Mouse (Mus musculus) embryonic facial prominence, embryonic 15.5 days (tissue): Measurements from ENCODE around the gene Cnksr1. TPM values are rescaled to one million over a fixed set of nuclear protein-coding genes. Genes with fewer than 3 reads are reported as not detected.

Experiments used
- ATAC-seq: fragments of 200-750 bp; cut with Nextera tagmentation; 2 replicates; pipeline ENCODE4 v1.8.0; 2017; ENCODE audit warnings: low read depth, moderate TSS enrichment; ENCODE audit not compliant: insufficient number of reproducible peaks, low FRiP score, low TSS enrichment
- H3K27ac ChIP-seq: fragments of 300-500 bp; sonication (generic); replicated peaks from 2 replicates; pipeline ENCODE4 v1.5.1; 2015; ENCODE audit warnings: mild to moderate bottlenecking, inconsistent platforms
- H3K27me3 ChIP-seq: fragments of 300-500 bp; sonication (generic); 2 replicates; pipeline ENCODE4 v1.6.1; 2015; ENCODE audit warnings: inconsistent platforms
- H3K36me3 ChIP-seq: fragments of 300-500 bp; sonication (generic); 2 replicates; pipeline ENCODE4 v1.6.1; 2015; ENCODE audit warnings: mild to moderate bottlenecking, inconsistent platforms
- H3K4me1 ChIP-seq: fragments of 300-500 bp; sonication (generic); 2 replicates; pipeline ENCODE4 v1.6.1; 2015; ENCODE audit warnings: inconsistent platforms
- H3K4me2 ChIP-seq: fragments of 300-500 bp; sonication (generic); replicated peaks from 2 replicates; pipeline ENCODE4 v1.6.1; 2015; ENCODE audit warnings: mild to moderate bottlenecking, inconsistent platforms
- H3K4me3 ChIP-seq: fragments of 300-500 bp; sonication (generic); replicated peaks from 2 replicates; pipeline ENCODE4 v1.5.1; 2015; ENCODE audit warnings: mild to moderate bottlenecking, inconsistent platforms
- H3K9ac ChIP-seq: fragments of 300-500 bp; sonication (generic); 2 replicates; pipeline ENCODE4 v1.6.1; 2015; ENCODE audit warnings: inconsistent platforms
- H3K9me3 ChIP-seq: fragments of 300-500 bp; sonication (generic); replicated peaks from 2 replicates; pipeline ENCODE4 v1.6.1; 2016; ENCODE audit warnings: inconsistent platforms
- whole genome bisulfite sequencing: fragments of 180-500 bp; shearing (Covaris S2); methylation state at CpG from one replicate; pipeline ENCODE4 v1.1.7; 2015; 5-methylcytosine and 5-hydroxymethylcytosine counted together
- polyA plus RNA-seq: library from polyadenylated mRNA; unstranded; fragments of >200 nt; fragmentation: Nextera tagmentation; extraction: Ambion mirVana; gene quantifications from 2 replicates; pipeline ENCODE4 v1.2.1, GENCODE M21; 2015

Gene Cnksr1
- polyA plus RNA-seq, 1 experiment from 2014 or later, result 6.7 TPM

GRCm38 (mm10) chr4:134265860-134266585 is 27.8 kb upstream of the Cnksr1 start:
- Histone ChIP-seq H3K27ac (no peak overlapping the region), H3K4me3 (no peak overlapping the region), H3K9me3 (no peaks in the 10 kb centered on the region), H3K4me1 (no peaks in the 10 kb centered on the region), H3K27me3 (no peaks in the 10 kb centered on the region), H3K36me3 (no peaks in the 10 kb centered on the region), H3K4me2 (no peak overlapping the region), H3K9ac (no peak overlapping the region)
- 47% methylated on average over 9 of the region's 9 CpGs for WGBS
- ATAC-seq, result no peak

DNA sequence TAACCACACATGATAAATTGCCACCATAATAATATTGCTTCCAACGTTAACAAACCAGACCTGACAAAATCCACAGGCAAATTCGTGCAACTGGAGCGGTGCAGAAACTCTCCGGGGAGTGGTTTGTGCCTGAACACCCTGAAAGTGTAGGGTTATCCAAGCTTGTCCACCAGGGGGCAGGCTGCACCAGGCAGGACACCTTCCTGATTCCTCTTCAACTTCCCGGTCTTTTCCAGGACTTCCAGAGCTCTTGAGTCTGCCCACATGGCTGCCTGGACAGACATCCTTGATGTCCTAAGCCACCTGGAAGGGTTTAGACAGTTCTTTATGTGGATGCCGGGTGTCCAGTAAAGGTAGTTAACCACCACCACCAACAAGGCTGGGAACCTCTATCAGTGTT is 25.0 kb upstream of the Cnksr1 start:
- ATAC-seq, result no peak
- WGBS, result 30% methylated on average over 6 of the region's 6 CpGs
- Histone ChIP-seq H3K4me1 (no peaks in the 10 kb centered on the region), H3K9me3 (no peaks in the 10 kb centered on the region), H3K27me3 (no peaks in the 10 kb centered on the region), H3K27ac (no peak overlapping the region), H3K36me3 (no peaks in the 10 kb centered on the region), H3K4me2 (no peak overlapping the region), H3K9ac (no peak overlapping the region), H3K4me3 (no peak overlapping the region)

DNA sequence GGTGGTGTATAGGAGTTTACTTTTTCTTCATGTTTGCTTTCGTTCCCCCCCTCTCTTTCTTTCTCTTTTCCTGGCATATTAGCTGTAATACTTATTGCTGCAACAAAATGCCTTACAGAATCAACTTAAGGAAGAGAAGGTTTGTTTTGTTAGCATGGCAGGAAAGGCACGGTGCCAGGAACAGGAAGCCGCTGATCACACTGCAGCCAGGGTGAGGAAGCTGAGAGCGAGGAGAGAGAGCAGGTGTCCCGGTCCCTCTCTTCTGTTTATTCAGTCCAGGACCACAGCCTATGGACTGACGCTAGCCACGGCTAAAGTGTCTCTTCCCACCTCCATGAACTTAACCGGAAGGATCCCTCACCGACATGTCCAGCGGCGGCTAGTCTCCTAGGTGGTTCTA is 20.2 kb upstream of the Cnksr1 start:
- Histone ChIP-seq H3K27ac (no peak overlapping the region), H3K4me1 (peaks cover 36% of the 10 kb centered on the region), H3K27me3 (peaks cover 30% of the 10 kb centered on the region), H3K9ac (no peak overlapping the region), H3K4me3 (no peak overlapping the region), H3K9me3 (no peaks in the 10 kb centered on the region), H3K36me3 (no peaks in the 10 kb centered on the region), H3K4me2 (no peak overlapping the region)
- ATAC-seq, result no peak
- 58% methylated on average over 11 of the region's 11 CpGs for WGBS

DNA sequence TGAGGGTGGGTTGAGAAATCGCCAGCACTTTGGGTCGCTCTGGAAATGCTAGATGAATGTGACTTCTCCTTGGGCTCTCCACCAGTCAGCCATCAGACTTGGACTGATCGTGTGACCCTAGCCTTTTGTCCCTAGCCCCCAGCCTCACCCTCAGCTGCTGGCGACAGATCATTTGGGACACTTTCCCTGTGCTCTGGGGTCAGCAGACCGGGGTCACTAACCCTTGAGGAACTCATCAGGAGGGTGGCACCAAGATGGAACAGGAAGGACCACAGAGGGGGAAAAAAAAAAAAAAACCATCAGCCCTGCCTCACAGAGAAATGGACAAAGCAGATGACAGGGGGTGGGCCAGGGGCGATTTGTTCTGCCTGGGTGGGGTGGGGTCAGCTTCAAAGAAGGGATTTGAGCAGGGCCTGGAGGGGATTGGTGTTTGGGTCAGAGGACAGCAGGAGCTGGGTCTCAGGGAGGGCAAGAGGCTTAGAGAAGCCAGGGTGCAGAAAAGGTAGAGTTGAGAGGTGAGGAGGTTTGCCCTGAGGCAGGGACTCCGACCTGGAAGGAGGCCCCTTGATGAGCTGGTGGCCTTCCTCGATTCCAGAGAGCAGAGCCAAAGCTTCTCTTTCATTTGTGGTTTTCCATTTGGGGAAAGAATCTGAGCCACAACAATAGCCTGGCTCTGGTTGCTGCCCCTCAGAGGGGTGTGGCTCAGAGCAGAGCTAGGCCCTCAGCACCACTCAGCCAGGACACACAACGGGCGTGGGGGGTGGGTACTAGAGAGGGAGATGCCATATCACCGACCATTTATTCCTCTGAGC is 19.2 kb upstream of the Cnksr1 start:
- Histone ChIP-seq H3K4me3 (no peak overlapping the region), H3K9me3 (no peaks in the 10 kb centered on the region), H3K36me3 (no peaks in the 10 kb centered on the region), H3K27ac (no peak overlapping the region), H3K4me1 (peaks cover 37% of the 10 kb centered on the region), H3K27me3 (peaks cover 40% of the 10 kb centered on the region), H3K9ac (no peak overlapping the region), H3K4me2 (no peak overlapping the region)
- ATAC-seq, result no peak
- 18% methylated on average over 11 of the region's 11 CpGs for WGBS

- ATAC-seq, result no peak
- Histone ChIP-seq H3K4me2 (no peak overlapping the region), H3K9me3 (no peaks in the 10 kb centered on the region), H3K4me3 (no peak overlapping the region), H3K36me3 (no peaks in the 10 kb centered on the region), H3K27ac (no peak overlapping the region; the same call in 1 of the 2 replicates), H3K4me1 (peaks cover 44% of the 10 kb centered on the region), H3K9ac (no peak overlapping the region), H3K27me3 (peaks cover 48% of the 10 kb centered on the region)
- WGBS, result 21% methylated on average over 19 of the region's 19 CpGs
These were observed 18.4 kb upstream of the Cnksr1 start for GRCm38 (mm10) chr4:134256407-134257197.

- peaks cover 52% of the 10 kb centered on the region for H3K4me1 ChIP-seq
- H3K9ac ChIP-seq, result no peak overlapping the region
- no peaks in the 10 kb centered on the region for H3K9me3 ChIP-seq
- 37% methylated on average over 4 of the region's 4 CpGs for WGBS
- H3K27me3 ChIP-seq, result peaks cover 55% of the 10 kb centered on the region
- H3K4me2 ChIP-seq, result no peak overlapping the region
- H3K4me3 ChIP-seq, result no peak overlapping the region
- H3K27ac ChIP-seq, result no peak overlapping the region
- ATAC-seq, result no peak
- no peaks in the 10 kb centered on the region for H3K36me3 ChIP-seq
These were observed 17.7 kb upstream of the Cnksr1 start for GRCm38 (mm10) chr4:134255854-134256253.

GRCm38 (mm10) chr4:134254835-134255234 is 16.6 kb upstream of the Cnksr1 start:
- H3K36me3 ChIP-seq, result no peaks in the 10 kb centered on the region
- WGBS, result 31% methylated on average over 3 of the region's 3 CpGs
- peaks cover 62% of the 10 kb centered on the region for H3K4me1 ChIP-seq
- no peak for ATAC-seq
- no peak overlapping the region for H3K4me2 ChIP-seq
- no peak overlapping the region for H3K9ac ChIP-seq
- H3K9me3 ChIP-seq, result no peaks in the 10 kb centered on the region
- no peak overlapping the region for H3K4me3 ChIP-seq
- peaks cover 66% of the 10 kb centered on the region for H3K27me3 ChIP-seq
- H3K27ac ChIP-seq, result no peak overlapping the region

GRCm38 (mm10) chr4:134253722-134254324 is 15.6 kb upstream of the Cnksr1 start, which contains the start of gene Grrp1:
Grrp1 (minus strand) TSS chr4:134254106.
- H3K27me3 ChIP-seq, result peaks cover 76% of the 10 kb centered on the region
- no peaks in the 10 kb centered on the region for H3K36me3 ChIP-seq
- no peaks in the 10 kb centered on the region for H3K9me3 ChIP-seq
- peak within 1 kb of the TSS; percentile 51; the same call in 1 of the 2 replicates for H3K27ac ChIP-seq
- H3K9ac ChIP-seq, result no peak within 1 kb of the TSS
- ATAC-seq, result no peak
- peak within 1 kb of the TSS; percentile 33 for H3K4me2 ChIP-seq
- peak within 1 kb of the TSS; percentile 48 for H3K4me3 ChIP-seq
- peaks cover 66% of the 10 kb centered on the region for H3K4me1 ChIP-seq
- 3% methylated on average over 13 of the region's 13 CpGs for WGBS

DNA sequence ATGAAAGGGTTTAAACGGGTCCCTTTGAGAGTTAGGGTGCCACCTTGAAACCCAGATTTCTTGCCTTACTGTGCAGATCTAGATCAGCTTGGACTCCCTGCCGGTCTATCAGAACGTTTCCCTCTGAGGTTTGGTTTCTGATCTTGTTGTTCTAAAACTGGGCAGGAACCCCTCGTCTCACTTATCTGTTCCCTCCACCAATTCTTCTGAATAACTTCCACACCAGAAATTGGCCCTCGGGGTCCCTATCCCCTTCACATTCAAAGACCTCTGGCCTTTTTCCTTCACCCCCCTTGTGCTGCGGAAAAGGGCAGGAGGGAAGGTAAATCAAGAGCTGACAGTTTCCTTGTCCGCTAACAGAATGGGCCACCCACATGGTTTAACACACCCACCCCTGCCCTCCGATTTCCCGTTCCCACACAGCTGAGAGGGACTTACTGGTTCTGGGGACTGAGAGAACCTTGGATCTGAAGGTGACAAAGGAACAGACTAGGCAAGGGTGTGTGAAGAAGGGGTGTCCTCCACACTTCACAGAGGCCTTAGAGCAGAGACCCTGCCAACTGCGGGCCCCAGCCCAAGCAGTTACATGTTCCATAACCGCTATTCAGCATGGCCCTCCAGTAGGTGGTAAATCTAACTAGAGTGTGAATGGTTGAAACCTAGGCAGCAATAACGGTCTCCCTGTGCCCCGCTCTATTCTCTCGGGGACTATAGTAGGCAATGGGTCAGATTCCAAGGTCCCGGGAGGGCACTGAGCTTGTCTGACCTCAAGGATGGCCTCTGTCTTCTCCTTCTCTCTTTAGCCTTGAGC is 14.9 kb upstream of the Cnksr1 start:
- Histone ChIP-seq H3K9me3 (no peaks in the 10 kb centered on the region), H3K36me3 (no peaks in the 10 kb centered on the region), H3K4me3 (peak overlapping the region; percentile 48), H3K27me3 (peaks cover 82% of the 10 kb centered on the region), H3K9ac (no peak overlapping the region), H3K27ac (peak overlapping the region; percentile 51; the same call in 1 of the 2 replicates), H3K4me2 (peak overlapping the region; percentile 33; the same call in 1 of the 2 replicates), H3K4me1 (peaks cover 66% of the 10 kb centered on the region)
- 23% methylated on average over 15 of the region's 15 CpGs for WGBS
- no peak for ATAC-seq

- ATAC-seq, result no peak
- peaks cover 60% of the 10 kb centered on the region for H3K4me1 ChIP-seq
These were observed 14.1 kb upstream of the Cnksr1 start for GRCm38 (mm10) chr4:134252131-134252910.

More at GRCm38 (mm10) chr4:134252131-134252910, 14.1 kb upstream of the Cnksr1 start:
- Histone ChIP-seq H3K27me3 (peaks cover 90% of the 10 kb centered on the region), H3K9ac (no peak overlapping the region), H3K36me3 (no peaks in the 10 kb centered on the region), H3K27ac (no peak overlapping the region), H3K4me3 (peak overlapping the region; percentile 48), H3K9me3 (no peaks in the 10 kb centered on the region), H3K4me2 (peak overlapping the region; percentile 90)
- WGBS, result 14% methylated on average over 22 of the region's 22 CpGs
